Mouse (Mus musculus): ENCODE measurements around the gene Rexo2.
A peak's percentile ranks its signal among the peaks of the same experiment; 100 is the strongest.
"Not testable (repeated sequence)": the region's sequence is repeated elsewhere in the genome, so short reads cannot be mapped to it uniquely, and the experiment has no call there.

Gene Rexo2

GRCm38 (mm10) chr9:48472441-48473025 lies 7.9 kb downstream of the Rexo2 start:
- DNase-seq = no peak

DNA sequence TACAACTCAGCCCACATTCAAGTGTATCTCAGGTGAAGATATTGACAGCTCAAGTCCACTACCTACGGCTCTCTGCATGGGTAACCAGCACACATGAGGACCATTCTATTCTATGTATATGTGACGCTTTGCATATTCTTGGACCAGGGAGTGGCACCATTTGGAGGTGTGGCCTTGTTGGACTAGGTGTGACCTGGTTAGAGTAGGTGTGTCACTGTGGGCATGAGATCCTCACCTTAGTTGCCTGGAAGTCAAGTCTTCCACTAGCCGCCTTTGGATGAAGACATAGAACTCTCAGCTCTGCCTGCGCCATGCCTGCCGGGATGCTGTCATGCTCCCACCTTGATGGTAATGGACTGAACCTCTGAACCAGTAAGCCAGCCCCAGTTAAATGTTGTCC lies 13.0 kb downstream of the Rexo2 start:
- DNase-seq = not testable (repeated sequence)

DNA sequence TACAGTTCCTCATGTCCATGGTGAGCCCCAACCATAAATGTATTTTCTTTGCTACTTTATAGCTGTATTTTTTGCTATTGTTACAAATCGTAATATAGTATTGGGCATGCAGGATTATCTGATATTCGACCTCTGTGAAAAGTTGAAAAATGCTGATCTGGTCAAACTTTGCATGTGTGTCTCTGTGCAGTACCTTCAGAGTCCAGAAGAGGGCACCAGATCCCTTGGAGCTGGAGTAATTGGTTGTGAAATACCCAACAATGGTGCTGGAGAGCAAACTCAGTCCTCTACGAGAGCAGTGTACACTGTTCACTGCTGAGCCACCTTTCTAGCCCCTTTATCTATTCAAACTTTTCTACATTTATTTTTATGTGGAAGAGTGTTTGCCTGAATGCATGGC lies 13.6 kb downstream of the Rexo2 start:
- peak; percentile 63 for DNase-seq

DNA sequence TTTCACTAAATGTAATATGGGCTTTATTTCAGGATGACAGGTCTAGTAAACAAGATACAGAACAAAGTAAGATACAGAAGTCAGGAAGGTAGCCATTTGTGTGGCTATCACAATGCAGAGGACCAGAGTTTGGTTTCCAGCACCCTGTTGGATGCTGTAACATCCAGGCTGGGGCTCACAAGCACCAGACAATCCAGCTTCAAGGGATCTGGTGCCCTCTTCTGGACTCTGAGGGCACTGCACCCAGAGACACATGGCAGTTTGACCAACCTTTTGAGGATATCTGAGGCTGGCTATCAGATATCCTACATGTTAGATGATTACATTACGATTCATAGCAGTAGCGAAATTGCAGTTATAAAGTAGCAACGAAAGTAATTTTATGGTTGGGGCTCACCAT lies 14.8 kb downstream of the Rexo2 start:
- DNase-seq = peak; percentile 11

DNA sequence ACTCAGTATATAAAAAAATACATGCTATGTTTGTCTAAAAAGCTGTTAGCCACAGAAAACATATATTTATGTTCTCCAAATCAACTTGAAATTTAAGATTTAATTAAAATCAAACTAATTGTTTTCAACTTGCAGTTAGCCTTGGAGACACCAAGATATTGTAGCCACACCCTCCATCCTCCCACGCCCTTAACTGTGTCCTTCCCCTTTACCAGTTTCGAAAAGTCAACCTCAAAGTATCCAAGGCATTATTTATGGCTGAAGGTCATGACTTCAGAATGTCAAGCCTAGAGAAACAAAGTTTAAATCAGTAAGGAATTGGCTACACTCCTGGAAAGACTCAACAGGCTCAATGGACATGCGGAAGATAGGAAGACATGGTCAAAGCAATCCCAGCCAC lies 18.9 kb downstream of the Rexo2 start:
- DNase-seq = no peak

GRCm38 (mm10) chr9:48460720-48461119 lies 19.7 kb downstream of the Rexo2 start:
- no peak for DNase-seq

DNA sequence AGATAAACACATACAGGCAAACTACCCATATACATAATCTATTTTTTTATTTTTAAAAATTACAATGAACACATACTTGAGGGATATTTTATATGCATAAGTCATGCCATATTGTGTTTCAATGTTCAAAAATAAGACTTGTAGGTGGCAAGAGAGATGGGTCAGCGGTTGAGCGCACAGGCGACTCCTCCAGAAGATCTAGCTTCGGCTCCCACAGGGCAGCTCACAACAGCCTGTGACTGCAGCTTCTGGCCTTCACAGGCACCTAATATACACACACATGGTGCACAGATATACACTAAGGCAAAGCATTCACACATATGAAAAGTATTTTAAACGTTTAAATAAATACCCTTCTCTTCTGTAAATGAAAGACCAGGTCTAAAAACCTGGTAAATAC lies 21.0 kb downstream of the Rexo2 start:
- no peak for DNase-seq

- peak; percentile 7 for DNase-seq
Measured at GRCm38 (mm10) chr9:48458879-48459278, 21.5 kb downstream of the Rexo2 start.

- DNase-seq = no peak
Measured at GRCm38 (mm10) chr9:48455961-48456360, 24.5 kb downstream of the Rexo2 start.

DNA sequence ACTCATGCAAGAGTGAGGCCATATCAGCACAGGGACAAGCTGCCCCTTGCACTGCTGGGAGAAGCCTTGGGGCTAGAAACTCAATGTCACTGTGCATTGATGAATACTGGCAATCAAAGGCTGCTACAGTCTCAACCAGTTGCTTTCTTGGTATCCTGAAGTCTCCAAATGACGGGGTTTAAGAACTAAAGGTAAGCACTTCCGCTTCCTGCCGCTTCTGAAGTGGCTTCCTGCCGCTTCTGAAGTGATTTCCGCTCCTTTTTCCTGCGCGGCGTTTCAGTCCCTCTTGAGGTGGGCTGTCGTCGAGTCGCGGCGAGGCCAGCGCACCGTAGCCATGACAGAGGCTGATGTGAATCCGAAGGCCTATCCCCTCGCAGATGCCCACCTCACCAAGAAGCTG lies 30.4 kb downstream of the Rexo2 start:
- no peak for DNase-seq

DNA sequence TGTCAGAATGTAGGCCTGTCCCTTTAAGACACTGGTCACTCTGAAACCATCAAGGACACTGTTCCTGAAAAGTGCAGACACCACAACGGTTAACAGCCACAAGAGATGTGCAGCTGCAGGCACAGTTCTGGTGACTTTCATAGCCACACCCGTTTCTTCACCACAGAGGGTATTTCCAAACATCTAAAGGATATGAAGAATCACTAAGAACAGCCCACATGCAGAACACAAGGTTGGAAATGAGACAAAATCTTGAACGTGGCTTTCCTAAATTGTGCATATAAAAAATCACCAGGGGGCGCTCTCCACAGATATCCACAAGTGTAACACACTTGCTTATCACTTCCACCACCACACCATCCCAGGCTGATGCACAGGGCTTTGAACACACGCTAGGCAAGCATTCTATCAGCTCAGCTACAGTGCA lies 32.6 kb downstream of the Rexo2 start:
- peak; percentile 60 for DNase-seq

DNA sequence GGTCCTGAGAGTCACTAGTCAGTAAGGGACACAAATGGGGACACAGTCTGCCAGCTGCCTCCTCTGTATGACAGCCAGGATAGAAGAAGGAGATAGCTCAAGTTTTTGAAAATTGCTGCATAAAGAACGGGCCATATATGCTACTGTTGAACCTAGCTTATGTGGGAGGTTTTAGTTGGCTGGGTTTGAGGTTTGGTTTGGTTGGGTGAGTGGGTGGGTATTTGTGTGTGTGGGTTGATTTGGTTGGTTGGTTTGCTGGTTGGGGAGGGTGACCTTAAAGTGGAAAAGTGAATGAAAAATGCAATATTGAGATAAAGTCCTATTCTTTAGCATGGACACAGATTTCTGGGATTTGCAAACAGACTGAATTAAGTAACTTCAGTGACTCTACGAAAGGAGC lies 35.6 kb downstream of the Rexo2 start:
- no peak for DNase-seq

DNA sequence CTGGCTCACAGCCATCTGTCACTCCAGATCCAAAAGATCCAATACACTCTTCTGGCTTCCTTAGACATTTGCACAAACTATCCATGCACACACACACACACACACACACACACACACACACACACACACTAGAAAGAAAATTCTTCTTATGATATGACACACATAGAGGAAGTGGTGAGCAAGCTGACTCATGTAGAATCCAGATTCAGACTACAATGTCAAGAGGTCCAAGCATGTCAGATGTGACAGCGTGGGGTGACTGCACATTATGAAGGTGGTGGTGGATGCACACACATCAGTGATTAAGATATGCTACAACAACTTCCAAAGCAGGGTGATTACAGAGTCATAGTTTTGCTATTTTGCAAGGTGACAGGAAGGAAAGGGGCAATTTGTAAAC lies 36.5 kb downstream of the Rexo2 start:
- DNase-seq = no peak

DNA sequence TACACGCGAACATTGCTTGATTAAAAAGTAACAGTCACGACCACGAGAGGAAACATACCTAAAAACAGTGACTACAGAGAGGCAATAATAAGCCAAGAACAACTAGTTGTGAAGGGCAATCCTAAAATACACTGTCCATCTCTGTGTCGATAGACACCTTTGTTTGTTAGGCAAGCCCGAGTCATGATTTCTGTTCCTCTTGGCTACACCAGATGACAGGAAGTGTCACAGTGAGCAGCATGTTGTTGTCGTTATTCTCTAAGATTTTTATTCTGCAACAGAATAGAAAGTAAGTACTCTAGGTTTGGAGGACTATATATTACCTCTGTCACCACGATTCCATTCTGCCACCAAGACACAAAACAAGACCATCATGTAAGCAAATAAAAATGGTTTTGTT lies 48.0 kb downstream of the Rexo2 start:
- DNase-seq = no peak

GRCm38 (mm10) chr9:48427176-48427575 lies 53.2 kb downstream of the Rexo2 start:
- DNase-seq = no peak

DNA sequence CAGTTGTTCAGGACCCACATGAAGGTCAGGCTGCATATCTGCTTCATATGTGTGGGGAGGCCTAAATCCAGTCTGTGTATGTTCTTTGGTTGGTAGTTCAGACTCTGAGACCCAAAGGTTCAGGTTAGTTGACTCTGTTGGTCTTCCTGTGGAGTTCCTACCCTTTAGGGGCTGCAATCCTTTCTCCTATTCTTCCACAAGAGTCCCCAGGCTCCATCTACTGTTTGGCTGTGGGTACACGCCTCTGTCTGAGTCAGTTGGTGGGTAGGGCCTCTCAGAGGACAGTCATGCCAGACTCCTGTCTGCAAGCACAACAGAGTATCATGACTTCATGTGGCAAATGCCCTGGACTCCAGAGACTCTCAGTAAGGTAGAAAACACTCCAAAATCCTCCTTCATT lies 57.2 kb downstream of the Rexo2 start:
- DNase-seq = no peak

- DNase-seq = no peak
Measured at GRCm38 (mm10) chr9:48422382-48422781, 58.0 kb downstream of the Rexo2 start.

DNA sequence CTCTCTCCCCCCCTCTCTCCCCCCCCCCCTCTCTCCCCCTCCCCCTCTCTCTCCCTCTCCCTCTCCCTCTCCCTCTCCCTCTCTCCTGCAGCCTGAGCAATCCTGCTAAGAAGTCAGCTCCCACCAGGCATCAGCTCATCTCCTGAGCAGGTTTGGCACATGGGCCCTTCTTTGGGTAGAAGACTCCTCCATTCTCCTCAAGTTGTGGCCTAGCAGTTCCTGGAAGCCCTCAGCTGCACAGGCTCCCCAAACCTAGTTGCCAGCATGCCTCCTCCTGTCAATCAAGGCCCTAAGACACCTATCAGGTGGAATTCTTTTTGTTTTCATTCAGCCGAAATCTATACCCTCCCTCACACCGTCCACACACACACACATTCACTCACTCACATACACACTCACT lies 58.9 kb downstream of the Rexo2 start:
- DNase-seq = no peak

DNA sequence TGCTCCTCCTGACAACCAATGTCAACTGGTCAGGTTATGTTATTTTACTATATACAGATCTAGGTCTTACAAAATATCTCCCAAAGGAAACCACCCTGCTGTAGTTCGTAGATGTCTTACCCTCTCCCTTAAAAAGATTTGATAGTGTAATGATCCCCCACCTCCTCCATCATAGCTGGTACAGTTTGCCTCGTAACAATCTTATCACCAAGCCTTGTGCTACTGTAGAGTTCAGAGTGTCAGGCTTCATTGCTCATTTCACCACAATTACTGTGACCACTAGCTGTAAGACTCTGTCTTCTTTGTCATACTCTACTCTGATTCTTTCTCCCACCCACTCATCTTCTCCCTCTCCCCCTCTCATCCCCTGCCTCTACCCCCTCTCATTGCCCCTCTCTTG lies 59.4 kb downstream of the Rexo2 start:
- DNase-seq = no peak

- no peak for DNase-seq
Measured at GRCm38 (mm10) chr9:48420437-48420836, 60.0 kb downstream of the Rexo2 start.

DNA sequence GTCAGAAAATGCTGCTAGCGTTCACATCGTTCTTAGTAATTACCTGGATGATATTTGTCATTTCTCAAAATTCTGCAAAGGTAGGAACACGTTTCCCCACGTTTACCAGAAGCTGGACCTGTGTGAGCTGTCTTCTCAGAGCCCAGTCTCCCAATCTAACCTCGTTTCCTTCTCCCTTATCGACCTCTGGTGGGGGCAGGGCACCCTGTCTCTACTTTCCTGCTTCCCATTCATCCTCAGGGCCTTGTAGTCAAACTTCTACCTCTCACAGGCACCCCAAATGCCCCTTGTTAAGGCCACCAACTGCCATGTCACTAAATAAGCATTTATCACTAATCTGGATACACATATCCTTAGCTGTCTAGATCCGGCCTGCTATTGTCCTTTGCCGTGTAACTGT lies 61.6 kb downstream of the Rexo2 start:
- no peak for DNase-seq

Data from retina, postnatal 1 day (tissue).